Mouse (Mus musculus) cerebellum, postnatal 36 days (tissue): ENCODE measurements around the gene Cox15.

Experiments used
- DNase-seq, 2 experiments: peaks; one replicate each; pipeline ENCODE4 v3.0.0; 2021 to 2022; ENCODE audit warnings: mixed read lengths in 2 of 2

Gene Cox15

GRCm38 (mm10) chr19:43752489-43753225 is at the start of gene Cox15, which contains the start of gene Cutc:
Gene Cox15, minus strand, starts transcription at chr19:43753000.
Gene Cutc, plus strand, starts transcription at chr19:43752996.
- DNase-seq = peak; percentile 96 to 97

- no peak for DNase-seq
These were observed 48.7 kb upstream of the Cox15 start for GRCm38 (mm10) chr19:43801427-43802051.

GRCm38 (mm10) chr19:43797216-43797615 is 44.4 kb upstream of the Cox15 start:
- DNase-seq = no peak

- no peak for DNase-seq
These were observed 42.7 kb upstream of the Cox15 start for GRCm38 (mm10) chr19:43795511-43795910.

DNA sequence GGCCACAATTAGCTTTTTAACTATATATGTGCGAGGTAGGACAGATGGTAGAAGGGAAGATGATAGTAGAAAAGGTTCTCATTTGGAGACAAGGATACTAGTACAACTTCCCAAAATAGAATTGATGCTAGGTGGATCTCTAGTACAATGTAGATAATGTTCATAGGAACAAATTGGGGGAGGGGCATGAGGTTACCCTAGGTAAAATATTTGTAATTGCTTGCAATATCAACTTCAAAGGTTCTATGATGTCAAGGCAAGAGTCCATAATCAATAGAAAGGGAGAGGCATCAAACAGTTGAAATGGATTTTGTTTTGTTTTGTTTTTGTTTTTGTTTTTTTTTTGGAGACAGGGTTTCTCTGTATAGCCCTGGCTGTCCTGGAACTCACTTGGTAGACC is 41.2 kb upstream of the Cox15 start:
- no peak for DNase-seq

DNA sequence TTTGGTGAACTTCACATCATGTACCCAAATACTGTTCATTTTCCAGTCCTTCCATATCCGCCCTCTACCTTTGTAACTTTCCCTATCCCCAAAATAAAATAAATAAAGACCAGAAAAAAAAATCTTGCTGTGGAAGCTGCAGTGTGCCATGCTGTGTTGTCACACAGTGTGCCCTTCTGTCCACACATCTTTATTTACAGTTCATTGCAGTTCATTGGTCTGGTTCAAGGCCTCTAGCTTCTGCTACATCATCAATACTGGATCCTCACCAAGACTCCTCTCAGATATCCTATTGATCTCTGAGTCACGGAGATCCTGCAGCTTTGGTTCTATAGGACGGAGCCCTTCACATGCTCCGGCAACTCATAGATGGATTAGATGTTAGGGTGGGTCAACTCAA is 39.7 kb upstream of the Cox15 start:
- DNase-seq = no peak

GRCm38 (mm10) chr19:43789817-43790216 is 37.0 kb upstream of the Cox15 start:
- DNase-seq = no peak

DNA sequence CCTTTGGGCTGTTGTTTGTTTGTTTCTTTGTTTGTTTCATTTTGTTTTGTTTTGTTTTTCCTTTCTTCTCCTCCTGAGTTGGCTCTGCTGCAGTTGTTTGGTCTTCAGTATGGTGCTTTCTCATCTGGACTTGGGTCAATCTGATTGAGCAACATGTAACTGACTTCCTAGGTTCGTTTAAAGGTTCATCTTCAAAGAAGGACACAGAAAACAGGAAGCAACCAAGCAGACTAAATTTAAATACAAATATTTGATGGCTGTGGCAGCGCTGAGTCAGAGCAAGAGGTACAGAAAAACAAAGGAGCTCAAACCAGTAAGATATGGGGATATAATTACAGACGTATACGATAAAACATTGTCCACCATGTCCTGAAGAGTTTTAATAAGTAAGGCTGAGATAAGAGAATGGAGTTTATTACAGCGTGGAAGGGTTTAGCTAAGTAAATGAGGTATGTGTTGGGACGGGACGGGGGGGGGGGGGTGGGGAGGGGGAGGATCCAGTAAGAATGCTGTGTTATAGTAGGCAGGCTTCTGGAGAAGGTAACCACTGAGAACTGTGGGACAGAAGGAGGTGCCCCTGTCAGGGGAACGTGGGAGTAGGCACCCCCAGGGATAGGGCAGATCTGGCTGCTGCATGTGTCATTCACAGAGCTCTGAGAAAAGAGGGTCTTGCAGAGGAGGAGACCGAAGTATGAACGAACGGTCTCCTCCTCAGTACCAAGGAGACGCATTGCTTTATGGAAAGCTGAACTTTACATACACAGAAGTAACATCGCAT is 33.6 kb upstream of the Cox15 start:
- DNase-seq = no peak

GRCm38 (mm10) chr19:43784761-43785160 is 32.0 kb upstream of the Cox15 start:
- DNase-seq = no peak

DNA sequence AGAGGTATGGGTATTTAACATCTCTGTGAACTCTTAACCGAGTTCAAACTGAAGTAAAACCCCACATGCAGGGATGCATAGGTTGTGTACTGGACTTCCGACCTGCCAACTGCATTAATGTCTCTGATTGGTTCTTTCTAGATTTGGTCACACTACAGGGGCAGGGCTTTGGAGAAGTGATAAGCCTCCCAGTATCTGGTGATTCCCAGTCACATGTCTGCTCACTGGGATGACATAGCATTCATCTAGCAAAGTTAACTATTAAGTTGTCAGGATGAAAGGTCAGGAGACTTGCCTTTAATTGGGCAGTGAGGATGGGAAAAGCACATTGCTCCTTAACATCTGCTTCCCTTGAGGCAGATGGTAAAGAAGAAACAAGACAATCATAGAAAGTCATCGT is 29.2 kb upstream of the Cox15 start, which contains the start of gene Abcc2:
Gene Abcc2 (plus strand): TSS at position 213 of the 400 bp plus-strand sequence.
- DNase-seq = no peak

DNA sequence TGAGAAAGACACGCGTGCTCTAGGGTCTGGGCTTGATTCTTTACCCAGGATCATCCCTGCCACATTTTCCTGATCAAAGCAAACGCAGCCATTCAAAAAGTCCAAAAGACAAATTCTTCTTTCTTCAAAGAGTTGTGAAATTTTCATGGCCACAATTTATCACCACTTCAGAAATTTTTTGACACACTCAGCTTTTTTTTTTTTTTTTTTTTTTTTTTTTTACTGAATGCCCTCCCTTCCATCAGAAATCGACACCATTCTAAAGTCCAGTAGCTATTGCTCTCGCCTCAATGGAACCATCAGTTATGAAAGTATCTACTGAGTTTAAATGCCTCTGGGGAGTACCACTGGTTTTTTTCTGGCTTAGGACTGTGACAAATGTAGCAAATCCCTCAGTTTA is 27.6 kb upstream of the Cox15 start:
- no peak for DNase-seq

DNA sequence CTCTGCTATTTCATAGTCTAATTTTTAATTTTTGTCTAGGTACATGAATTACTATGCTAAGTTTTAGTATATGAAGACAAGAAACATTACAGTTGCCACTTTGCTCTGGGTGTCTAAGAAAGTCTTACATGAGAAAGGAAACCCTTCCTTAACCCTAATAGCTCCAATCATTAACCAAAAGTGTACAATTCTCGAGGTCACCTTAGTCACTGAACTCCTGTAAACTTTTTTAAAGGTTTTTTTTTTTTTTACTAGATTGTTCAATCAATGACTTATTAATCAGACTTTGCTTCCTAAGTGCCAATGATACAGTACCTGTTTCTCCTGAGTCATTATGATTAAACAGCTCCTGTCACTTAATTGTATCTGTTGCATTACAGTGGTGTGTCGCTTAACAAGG is 24.5 kb upstream of the Cox15 start:
- DNase-seq = no peak

- no peak for DNase-seq
These were observed 23.8 kb upstream of the Cox15 start for GRCm38 (mm10) chr19:43776561-43776960.

DNA sequence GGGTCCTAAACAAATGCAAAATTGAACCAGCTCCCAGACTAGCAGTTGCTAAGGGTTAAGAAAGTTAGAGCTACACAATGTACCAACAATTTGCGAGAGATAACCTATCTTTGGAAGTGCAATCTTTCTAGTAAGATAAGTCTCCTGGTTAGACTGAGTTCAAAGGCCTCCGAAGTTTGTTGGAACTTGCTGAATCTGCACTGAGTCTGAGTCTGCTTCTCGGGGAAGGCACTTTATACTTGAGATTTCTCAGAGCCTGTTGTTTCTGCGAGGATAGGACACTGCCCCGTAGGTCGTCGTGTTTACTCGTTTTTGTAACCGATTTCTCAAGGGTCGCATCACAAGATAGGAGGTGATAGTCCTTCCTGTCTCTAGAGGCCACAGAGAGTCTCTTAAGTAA is 22.6 kb upstream of the Cox15 start:
- DNase-seq = no peak

DNA sequence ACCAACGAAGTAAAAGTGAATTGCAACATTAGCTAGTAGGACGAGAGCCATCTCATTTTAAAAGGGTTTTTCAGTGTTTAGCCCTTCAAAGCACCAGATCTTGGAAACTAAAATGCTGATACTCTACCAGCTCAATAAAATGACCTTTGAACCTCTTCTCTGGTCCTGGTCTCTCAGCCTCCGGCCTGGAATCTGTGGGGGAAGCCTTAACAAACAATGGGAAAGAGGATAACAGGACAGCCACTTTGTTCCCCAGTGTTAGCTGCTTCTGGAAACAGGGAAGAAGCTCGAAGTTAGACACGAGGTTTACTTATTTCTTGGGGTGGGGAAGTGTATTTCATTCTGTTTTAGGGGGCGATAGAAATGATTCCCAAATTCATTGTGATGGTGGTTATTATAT is 19.5 kb upstream of the Cox15 start:
- no peak for DNase-seq

GRCm38 (mm10) chr19:43771499-43771969 is 18.7 kb upstream of the Cox15 start:
- no peak for DNase-seq

- no peak for DNase-seq
These were observed 17.8 kb upstream of the Cox15 start for GRCm38 (mm10) chr19:43770584-43770983.

- no peak for DNase-seq
These were observed 16.7 kb upstream of the Cox15 start for GRCm38 (mm10) chr19:43769366-43769960.

- no peak for DNase-seq
These were observed 14.9 kb upstream of the Cox15 start for GRCm38 (mm10) chr19:43767549-43768322.

DNA sequence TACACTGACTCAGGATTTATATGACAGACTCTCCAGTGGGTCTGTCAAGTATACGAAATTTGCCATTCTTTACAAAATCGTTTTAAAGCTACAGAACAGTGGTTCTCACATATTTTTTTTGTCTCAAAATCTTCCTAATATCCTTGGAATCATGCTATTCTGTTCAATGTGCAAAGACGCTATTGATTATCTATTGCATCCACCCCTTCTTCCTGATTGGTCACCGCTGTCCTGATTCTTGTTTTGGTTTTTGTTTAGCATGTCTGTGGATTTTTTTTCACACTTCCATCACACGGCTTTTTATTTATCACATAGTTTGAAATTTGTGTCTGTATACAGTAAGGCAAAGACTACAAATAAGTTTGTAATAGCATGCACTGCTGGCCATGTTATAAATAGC is 13.7 kb upstream of the Cox15 start:
- DNase-seq = no peak

DNA sequence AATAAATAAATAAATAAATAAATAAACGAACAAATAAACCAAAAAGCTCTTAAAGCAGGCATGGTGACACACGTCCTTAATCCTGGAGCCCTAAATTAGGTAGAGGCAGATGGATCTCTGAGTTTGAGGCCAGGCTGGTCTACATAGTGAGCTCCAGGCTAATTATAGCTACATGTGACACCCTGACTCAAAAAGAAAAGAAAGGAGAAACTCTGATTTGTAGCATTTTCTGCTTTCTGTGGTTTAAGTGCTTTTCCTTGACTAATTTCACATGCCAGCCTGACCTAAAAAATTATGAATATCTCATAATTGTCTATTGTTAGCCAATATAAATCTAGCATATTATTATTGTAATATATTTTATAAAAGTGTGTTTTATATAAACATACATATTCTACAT is 9.6 kb upstream of the Cox15 start:
- no peak for DNase-seq

- no peak for DNase-seq
These were observed 8.9 kb upstream of the Cox15 start for GRCm38 (mm10) chr19:43761543-43762256.
